Mouse (Mus musculus) E14TG2a.4 (cell line): ENCODE results near the gene Stat4.
"Not testable (repeated sequence)": the region's sequence is repeated elsewhere in the genome, so short reads cannot be mapped to it uniquely, and the experiment has no call there.

Source experiments
- H3K27me3 ChIP-seq: 2 replicates; pipeline ENCODE4 v1.6.1; 2014; ENCODE audit warnings: low read length, control low read depth; ENCODE audit not compliant: insufficient read depth
- H3K36me3 ChIP-seq: 2 replicates; pipeline ENCODE4 v1.6.1; 2014; ENCODE audit warnings: low read length, control low read depth; ENCODE audit not compliant: insufficient read depth
- H3K4me1 ChIP-seq: replicated peaks from 2 replicates; pipeline ENCODE4 v1.6.1; 2014; ENCODE audit warnings: low read depth, low read length, control low read depth
- H3K4me3 ChIP-seq: replicated peaks from 2 replicates; pipeline ENCODE4 v1.5.1; 2014; ENCODE audit warnings: mild to moderate bottlenecking, low read length
- H3K9me3 ChIP-seq: 2 replicates; pipeline ENCODE4 v1.6.1; 2014; ENCODE audit warnings: low read length, control low read depth
- CTCF ChIP-seq: conservative IDR thresholded peaks from 2 replicates; pipeline ENCODE4 v1.5.1; 2014; ENCODE audit warnings: low read length
- NANOG ChIP-seq: IDR thresholded peaks from 2 replicates; pipeline ENCODE4 v1.6.1; 2014; ENCODE audit warnings: borderline replicate concordance, low read length, mixed read lengths
- POU5F1 ChIP-seq: IDR thresholded peaks from 2 replicates; pipeline ENCODE4 v1.6.1; 2014; ENCODE audit warnings: low read length, borderline replicate concordance

Gene Stat4

DNA sequence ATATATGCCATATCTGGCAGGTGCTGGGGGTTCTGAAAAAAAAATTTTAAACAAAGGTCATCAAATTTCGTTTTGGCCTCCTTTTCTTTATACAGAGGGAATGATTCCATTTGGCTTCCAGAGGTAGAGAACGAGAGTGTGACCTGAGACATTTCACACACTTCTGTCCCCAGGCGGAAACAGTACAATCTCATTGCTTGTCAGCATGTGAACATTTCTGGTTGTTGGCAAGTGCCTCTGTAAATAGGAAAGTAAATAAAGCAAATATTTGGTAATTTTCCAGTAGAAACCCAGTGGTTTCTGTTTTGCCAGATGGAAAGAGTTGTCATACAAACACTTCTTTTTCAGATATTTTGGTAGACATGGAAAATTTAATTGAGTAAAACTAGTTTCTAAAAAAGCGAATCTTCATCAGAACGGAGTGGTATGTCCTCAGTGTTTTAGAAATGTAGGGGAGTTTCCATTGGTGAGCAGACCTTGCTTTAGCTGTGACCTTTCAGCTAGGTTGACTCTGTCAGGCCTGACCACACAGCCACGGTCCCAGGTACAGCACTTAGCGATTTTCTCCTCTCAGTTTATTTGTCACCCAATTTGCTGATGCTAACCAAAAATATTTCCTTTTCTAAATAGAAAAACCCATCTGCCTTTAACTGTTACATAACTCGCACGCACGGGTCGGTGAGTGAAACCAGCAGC lies 53.6 kb downstream of the Stat4 start:
- TF ChIP-seq POU5F1, result no peak
- TF ChIP-seq NANOG, result no peak
- TF ChIP-seq CTCF, result no peak
- Histone ChIP-seq H3K4me1 (peaks cover 6% of the 10 kb centered on the region), H3K36me3 (no peaks in the 10 kb centered on the region), H3K9me3 (no peaks in the 10 kb centered on the region), H3K4me3 (no peak overlapping the region), H3K27me3 (no peaks in the 10 kb centered on the region)

DNA sequence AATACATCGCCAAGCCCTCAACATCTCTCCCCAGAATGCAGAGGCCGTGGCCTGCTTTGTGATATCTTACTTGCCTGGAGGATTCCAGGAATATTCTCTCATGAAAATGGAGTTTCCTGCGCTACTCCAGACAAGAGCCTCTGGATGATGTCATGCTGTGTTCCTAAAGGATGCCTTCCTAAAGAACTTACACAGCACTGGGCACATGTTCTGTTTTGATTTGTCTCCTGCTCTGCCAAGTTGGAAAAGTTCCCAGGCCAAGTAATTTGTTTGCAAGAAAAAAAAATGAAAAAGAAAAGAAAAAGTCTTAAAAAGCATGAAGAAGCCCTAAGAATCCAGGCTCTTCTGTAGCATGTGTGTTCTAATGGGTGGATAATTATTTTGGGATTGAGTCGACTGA lies 56.2 kb downstream of the Stat4 start:
- no peak for TF ChIP-seq CTCF
- TF ChIP-seq NANOG, result no peak
- TF ChIP-seq POU5F1, result no peak
- no peaks in the 10 kb centered on the region for H3K9me3 ChIP-seq
- no peaks in the 10 kb centered on the region for H3K36me3 ChIP-seq
- H3K4me3 ChIP-seq, result no peak overlapping the region
- no peaks in the 10 kb centered on the region for H3K27me3 ChIP-seq
- peaks cover 12% of the 10 kb centered on the region for H3K4me1 ChIP-seq

DNA sequence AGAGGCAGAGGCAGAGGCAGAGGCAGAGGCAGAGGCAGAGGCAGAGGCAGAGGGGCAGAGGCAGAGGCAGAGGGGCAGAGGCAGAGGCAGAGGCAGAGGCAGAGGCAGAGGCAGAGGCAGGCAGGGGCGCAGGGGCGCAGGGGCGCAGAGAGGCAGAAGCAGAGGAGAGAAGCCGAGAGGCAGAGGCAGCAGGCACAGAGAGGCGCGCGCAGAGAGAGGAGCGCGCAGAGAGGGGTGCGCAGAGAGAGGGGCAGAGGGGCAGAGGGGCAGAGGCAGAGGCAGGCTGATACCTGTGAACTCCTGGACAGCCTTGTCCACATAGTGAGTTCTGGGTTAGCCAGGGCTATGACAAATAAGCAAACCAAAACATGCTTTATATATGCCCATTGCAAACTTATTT lies 59.9 kb downstream of the Stat4 start:
- Histone ChIP-seq H3K4me3 (peak overlapping the region; percentile 63), H3K4me1 (peaks cover 29% of the 10 kb centered on the region)
- H3K9me3 ChIP-seq, H3K36me3 ChIP-seq, H3K27me3 ChIP-seq: not testable (repeated sequence)

DNA sequence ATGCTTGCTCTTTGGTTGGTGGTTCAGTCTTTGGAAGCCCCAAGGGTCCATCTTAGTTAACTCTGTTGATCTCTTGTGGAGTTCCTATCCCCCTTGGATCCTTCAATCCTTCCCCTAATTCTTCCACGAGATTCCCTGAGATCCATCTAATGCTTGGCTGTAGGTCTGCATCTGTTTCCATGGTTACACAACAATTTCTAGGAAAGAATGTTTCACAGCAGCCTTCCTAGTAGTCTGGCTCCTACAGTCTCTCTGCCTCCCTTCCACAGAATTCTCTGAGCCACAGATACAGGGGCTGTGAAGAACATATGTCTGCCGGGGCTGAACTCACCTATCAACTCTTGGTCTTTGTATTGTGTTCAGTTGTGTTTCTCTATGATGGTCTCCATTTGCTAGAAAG lies 61.8 kb downstream of the Stat4 start:
- H3K4me1 ChIP-seq, result peaks cover 29% of the 10 kb centered on the region
- no peak overlapping the region for H3K4me3 ChIP-seq

DNA sequence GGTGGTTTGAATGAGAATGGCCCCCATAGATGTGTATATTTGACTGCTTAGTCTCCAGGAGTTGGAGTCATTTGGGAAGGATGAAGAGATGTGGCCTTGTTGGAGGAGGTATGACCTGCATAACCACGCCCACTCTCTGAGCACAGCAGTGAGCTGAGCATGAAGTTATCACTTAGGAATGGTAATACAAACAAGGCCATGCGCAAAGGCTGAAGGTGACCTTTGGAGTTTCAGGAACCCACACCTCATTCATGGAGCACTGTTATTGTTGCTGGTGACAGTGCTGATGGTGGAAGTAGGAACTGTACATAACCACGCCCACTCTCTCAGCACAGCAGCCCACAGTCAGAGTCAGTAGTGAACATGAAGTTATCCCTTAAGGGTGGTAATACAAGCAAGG lies 62.9 kb downstream of the Stat4 start:
- no peak overlapping the region for H3K4me3 ChIP-seq
- peaks cover 29% of the 10 kb centered on the region for H3K4me1 ChIP-seq
- H3K36me3 ChIP-seq, result no peaks in the 10 kb centered on the region
- TF ChIP-seq NANOG, result peak; percentile 20; the same call in 1 of the 2 replicates
- no peak for TF ChIP-seq POU5F1
- no peaks in the 10 kb centered on the region for H3K9me3 ChIP-seq
- no peaks in the 10 kb centered on the region for H3K27me3 ChIP-seq

More for the DNA sequence above, 61.8 kb downstream of the Stat4 start:
- TF ChIP-seq POU5F1 (no peak), NANOG (no peak), CTCF (no peak)
- Histone ChIP-seq H3K27me3 (no peaks in the 10 kb centered on the region), H3K9me3 (no peaks in the 10 kb centered on the region), H3K36me3 (no peaks in the 10 kb centered on the region)

DNA sequence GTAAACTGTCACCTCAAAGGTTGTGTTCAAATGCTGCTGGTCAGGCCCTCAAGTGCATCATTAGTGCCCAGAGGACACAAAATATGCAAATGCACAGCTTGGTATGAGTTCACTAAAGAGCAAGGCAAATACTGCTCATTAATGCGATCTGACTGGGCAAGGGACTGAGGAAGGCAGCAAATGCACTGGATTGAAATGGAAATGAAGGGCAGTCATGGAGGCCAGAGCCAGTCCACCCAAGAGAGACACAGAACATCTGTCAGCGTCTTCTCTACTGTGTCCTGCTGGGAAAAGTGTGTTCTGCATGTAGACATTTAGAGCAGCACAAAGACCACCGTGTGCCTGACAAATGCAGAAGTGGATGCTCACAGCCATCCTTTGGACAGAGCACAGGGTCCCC lies 64.6 kb downstream of the Stat4 start:
- H3K36me3 ChIP-seq, result no peaks in the 10 kb centered on the region
- H3K4me3 ChIP-seq, result no peak overlapping the region
- TF ChIP-seq POU5F1 (no peak), CTCF (no peak), NANOG (no peak)
- H3K27me3 ChIP-seq, result no peaks in the 10 kb centered on the region
- peaks cover 29% of the 10 kb centered on the region for H3K4me1 ChIP-seq
- no peaks in the 10 kb centered on the region for H3K9me3 ChIP-seq

DNA sequence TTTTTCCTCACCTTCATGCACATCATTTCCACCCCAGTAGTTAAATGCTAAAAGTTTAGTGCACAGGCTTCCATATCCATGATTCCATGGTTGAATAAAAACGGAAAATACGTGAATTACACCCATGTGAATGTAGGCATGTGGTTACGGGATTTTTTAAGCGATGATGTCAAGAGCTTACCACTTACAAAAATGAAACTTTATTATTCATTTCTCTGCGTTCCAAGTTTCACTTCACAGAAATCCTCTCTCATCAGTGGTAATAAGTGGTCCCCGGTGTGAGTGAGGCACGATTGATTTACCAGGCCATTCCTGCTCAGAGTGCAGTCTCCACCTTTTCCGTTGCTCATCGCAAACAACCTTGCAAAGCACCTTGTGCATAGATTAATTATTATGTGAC lies 66.0 kb downstream of the Stat4 start:
- Histone ChIP-seq H3K27me3 (no peaks in the 10 kb centered on the region), H3K4me1 (peaks cover 23% of the 10 kb centered on the region), H3K9me3 (no peaks in the 10 kb centered on the region), H3K4me3 (no peak overlapping the region), H3K36me3 (no peaks in the 10 kb centered on the region)
- no peak for TF ChIP-seq POU5F1
- no peak for TF ChIP-seq CTCF
- no peak for TF ChIP-seq NANOG

DNA sequence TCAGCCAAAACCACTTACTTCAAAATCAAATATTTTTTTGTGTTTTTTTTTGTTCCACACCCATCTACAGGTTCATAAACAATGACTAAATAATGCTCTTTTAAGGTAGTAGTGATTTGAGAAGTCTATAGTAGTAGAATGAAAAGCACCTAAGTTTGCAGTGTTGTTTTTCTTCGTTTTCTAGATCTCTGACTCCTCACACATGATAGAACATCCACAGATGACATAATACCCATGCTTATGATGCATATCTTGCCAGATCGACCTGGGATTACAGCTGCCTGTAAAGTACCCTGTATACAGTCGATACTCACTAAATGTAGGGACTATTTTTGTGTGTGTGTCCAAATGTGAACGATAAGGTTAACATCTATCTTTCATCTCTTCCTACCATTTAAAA lies 69.0 kb downstream of the Stat4 start:
- H3K36me3 ChIP-seq, result no peaks in the 10 kb centered on the region
- no peaks in the 10 kb centered on the region for H3K9me3 ChIP-seq
- no peak overlapping the region for H3K4me3 ChIP-seq
- H3K27me3 ChIP-seq, result no peaks in the 10 kb centered on the region
- no peak for TF ChIP-seq CTCF
- TF ChIP-seq POU5F1, result no peak
- TF ChIP-seq NANOG, result no peak
- peaks cover 6% of the 10 kb centered on the region for H3K4me1 ChIP-seq

DNA sequence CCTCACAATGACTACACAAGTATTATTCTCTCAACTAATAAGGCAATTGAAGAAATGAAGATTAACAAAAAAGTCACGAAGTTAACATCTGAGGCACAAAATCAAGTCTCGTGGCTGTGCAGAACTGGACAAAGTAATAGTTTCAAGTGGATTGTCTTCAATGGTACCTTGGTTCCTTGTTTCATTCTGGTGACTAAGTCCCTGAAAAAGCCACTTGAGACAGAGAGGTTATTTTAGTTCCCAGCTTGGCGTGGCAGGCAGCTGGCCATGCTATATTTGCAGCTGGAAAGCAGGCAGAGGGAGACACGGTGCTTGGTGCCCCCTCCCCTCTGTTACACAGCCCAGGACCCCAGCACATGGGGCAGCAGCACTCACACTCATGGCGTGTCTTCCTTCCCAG lies 70.2 kb downstream of the Stat4 start:
- Histone ChIP-seq H3K4me1 (no peaks in the 10 kb centered on the region), H3K4me3 (no peak overlapping the region), H3K27me3 (no peaks in the 10 kb centered on the region), H3K36me3 (no peaks in the 10 kb centered on the region), H3K9me3 (no peaks in the 10 kb centered on the region)
- TF ChIP-seq NANOG (no peak), CTCF (no peak), POU5F1 (no peak)
